In genomic region chr17:78615096-78615495, GRCm38 (mm10) we compare ENCODE assay signal across 19 mouse cellular contexts.
"Had no signal": no experiment of that assay in that cellular context is flagged by ENCODE, and none has a peak within 500 bp of the region (broad histone marks: within the 10 kb centered on the region; RNA-seq: fewer than 3 reads in every experiment).

No protein-coding gene starts in this region.

- DNase-seq: lung, adult 18-20 months; lung, embryonic 14.5 days; lung, postnatal 10 days; lung, postnatal 4 days; midbrain, embryonic 14.5 days; retina, postnatal 1 day; right cerebral cortex, adult 18-20 months; right cerebral cortex, postnatal 25 days; right cerebral cortex, postnatal 4 days; spleen, adult 18-20 months; thymus, postnatal 14 days; thymus, postnatal 36 days had no signal

- ATAC-seq: midbrain, embryonic 16.5 days had no signal

- H3K9ac ChIP-seq: liver, embryonic 14.5 days; lung, embryonic 14.5 days; midbrain, embryonic 12.5 days; neural tube, embryonic 13.5 days; neural tube, embryonic 15.5 days had no signal

- H3K27me3 ChIP-seq: midbrain, embryonic 12.5 days; neural tube, embryonic 13.5 days; neural tube, embryonic 15.5 days had no signal

- H3K36me3 ChIP-seq: midbrain, embryonic 10.5 days; midbrain, embryonic 12.5 days; neural tube, embryonic 13.5 days; neural tube, embryonic 15.5 days had no signal

- H3K4me1 ChIP-seq: midbrain, embryonic 10.5 days; midbrain, embryonic 12.5 days; neural tube, embryonic 13.5 days; neural tube, embryonic 15.5 days had no signal

- H3K4me2 ChIP-seq: lung, embryonic 14.5 days; midbrain, embryonic 12.5 days; neural tube, embryonic 13.5 days; neural tube, embryonic 15.5 days had no signal

- H3K9me3 ChIP-seq: midbrain, embryonic 10.5 days; midbrain, embryonic 12.5 days; neural tube, embryonic 13.5 days; neural tube, embryonic 15.5 days had no signal

- H3K27ac ChIP-seq: liver, embryonic 14.5 days; midbrain, embryonic 10.5 days; midbrain, embryonic 12.5 days; neural tube, embryonic 13.5 days; neural tube, embryonic 15.5 days had no signal

- H3K4me3 ChIP-seq: midbrain, embryonic 10.5 days; midbrain, embryonic 12.5 days; myocyte; neural tube, embryonic 13.5 days; neural tube, embryonic 15.5 days had no signal
